Mouse (Mus musculus) hindlimb bud, embryonic 11.5 days (tissue): ENCODE measurements around the gene Fuca1.
A peak's percentile ranks its signal among the peaks of the same experiment; 100 is the strongest.
"Not testable (repeated sequence)": the region's sequence is repeated elsewhere in the genome, so short reads cannot be mapped to it uniquely, and the experiment has no call there.

Experiments used
- DNase-seq: peaks from one replicate; pipeline ENCODE4 v3.0.0-alpha.2; 2012; ENCODE audit warnings: low read depth, low spot score; ENCODE audit errors: extremely low spot score

Fuca1 gene

DNA sequence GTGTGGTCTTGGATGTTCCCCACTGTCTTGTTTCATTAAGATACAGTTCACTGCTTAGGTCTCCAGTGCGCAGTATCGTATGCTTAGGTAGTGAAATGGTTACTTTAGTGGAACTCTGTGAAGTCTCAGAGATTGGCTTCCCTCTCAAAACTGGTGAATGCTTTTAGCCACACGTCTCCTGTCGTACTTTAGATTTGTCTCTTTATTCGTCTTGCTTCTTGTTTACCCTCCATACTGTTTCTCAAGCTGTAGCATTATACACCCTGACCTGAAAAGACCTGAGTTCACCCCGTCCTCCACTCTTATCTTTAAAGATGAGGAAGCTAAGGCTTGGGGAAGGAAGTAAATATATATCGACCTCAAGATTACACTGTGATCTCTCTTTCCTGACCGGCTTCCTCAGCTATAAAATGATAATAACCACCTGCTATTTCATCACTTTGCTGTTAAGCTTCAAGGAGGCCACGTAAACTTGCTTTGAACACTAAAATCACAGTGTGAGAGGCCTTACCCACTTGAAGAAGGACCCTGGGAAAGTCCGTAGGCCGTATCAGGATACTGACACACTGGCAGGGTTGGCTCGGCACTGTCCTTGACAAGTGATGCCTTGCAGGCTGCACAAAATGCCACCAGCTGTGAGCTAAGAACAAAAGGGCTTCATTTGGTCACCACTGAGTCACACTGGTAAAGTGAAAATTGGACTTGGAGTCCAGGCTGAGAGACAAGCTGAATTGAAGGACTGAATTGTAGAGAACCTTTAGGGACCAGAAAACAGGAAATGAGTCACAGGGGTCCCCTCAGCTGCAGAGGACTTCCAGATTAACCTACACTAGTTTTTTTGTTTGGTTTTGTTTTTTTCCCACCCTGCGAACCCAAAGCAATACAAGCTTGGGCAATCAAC, 52.6 kb downstream of the Fuca1 start:
- no peak for DNase-seq

DNA sequence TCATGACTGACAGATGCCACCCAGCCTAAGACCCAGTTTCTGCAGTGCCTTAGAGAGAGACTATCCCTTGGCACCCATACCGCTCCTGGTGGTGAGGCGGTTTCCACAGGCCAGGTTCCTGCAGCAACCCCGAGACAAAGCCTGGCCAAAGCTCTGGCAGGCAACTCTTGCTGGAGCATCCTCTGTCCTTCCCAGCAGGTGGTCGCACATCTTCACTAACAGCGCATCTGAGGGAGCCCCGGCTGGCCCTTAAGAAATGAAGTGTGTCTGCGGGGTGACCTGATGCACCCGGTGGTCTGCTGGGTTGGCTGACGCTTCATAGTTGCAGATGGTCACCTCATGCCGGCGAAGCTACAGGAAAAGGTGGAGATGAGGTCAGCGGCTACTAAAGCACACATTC, 55.6 kb downstream of the Fuca1 start:
- DNase-seq, result no peak

DNA sequence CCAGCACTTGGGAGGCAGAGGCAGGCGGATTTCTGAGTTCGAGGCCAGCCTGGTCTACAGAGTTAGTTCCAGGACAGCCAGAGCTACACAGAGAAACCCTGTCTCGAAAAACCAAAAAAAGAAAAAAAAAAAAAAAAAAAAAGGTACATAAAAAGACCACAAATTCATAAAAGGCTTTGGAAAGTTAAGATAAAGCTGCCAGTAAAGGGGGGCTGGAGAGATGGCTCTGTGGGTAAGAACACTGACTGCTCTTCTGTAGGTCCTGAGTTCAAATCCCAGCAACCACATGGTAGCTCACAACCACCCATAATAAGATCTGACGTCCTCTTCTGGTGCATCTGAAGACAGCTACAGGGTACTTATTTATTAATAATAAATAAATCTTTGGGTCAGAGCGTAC, 59.7 kb downstream of the Fuca1 start:
- not testable (repeated sequence) for DNase-seq

DNA sequence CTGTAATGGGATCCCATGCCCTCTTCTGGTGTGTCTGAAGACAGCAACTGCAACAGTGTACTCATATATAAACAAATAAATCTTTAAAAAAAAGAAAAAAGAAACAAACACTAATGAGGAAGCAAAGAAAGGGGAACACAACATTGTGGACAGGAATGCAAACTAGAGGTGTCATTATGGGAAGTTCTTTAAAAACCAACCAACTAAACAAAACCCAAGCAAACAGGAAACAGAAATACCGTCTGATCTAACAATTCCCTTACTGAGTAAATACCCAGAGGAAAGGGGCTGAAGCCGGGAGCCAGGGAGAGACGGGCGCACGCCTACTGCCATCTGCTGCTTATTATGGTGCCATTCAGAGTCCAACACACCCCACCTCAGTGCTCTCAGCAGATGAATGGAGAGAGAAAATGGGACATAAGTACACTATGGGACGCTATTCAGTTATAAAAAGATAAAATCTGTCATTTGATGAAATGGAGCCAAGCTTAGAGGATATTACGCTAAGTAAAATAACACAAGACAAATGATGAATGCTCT, 61.1 kb downstream of the Fuca1 start:
- no peak for DNase-seq

DNA sequence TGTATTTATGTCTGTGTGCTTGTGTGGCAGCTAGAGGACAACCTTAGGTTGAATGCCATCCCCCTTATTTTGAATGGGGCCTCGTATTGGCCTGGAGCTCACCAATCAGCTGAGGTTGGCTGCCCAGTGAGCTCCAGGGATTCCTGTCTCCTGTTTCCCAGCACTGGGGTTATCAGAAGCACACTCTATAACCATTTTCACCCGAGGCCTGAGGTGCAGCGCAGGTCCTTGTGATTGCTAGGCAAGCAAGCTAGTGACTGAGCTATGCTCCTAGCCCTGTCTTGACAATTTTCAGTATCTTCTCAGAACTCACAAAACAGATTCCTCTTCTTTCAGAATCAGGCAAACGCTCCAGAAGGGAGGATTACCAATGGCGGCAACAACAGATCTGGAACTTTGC, 64.0 kb downstream of the Fuca1 start:
- DNase-seq, result no peak

DNA sequence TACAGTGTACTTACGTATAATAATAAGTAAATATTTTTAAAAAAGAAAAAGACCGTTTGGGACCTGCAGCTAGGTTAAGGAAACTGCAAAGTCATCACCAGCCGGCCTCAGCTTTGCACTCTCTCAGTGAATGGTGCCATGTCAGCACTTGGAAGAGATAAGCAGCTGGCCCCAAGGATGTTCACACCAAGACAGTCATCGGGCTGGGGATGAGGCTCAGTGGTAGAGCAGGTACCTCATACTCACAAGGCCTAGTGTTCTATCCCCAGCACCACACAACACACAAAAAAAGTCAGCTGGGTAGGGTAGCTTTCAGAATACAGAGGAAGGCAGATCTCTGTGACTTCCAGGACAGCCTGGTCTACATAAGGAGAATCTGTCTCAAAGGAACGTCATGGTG, 64.7 kb downstream of the Fuca1 start:
- DNase-seq, result no peak

DNA sequence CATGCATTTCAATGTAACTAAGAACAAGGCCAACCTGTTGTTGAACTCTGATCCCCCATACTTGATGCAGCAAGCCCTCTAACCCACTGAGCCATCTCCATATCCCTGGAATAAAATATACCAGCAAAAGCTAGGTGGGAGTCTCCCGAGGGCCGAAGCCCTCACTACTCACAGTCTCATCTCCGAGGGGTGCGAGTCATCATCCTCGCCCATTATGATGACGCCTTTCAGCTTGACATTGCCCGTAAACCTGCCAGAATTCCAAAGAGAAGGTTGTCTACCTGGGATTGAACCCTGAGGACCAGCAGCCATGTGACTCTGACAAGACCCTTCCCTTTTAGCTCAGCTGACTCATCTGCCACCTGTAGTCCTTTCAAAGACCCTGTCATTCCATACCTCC, 65.2 kb downstream of the Fuca1 start:
- no peak for DNase-seq

DNA sequence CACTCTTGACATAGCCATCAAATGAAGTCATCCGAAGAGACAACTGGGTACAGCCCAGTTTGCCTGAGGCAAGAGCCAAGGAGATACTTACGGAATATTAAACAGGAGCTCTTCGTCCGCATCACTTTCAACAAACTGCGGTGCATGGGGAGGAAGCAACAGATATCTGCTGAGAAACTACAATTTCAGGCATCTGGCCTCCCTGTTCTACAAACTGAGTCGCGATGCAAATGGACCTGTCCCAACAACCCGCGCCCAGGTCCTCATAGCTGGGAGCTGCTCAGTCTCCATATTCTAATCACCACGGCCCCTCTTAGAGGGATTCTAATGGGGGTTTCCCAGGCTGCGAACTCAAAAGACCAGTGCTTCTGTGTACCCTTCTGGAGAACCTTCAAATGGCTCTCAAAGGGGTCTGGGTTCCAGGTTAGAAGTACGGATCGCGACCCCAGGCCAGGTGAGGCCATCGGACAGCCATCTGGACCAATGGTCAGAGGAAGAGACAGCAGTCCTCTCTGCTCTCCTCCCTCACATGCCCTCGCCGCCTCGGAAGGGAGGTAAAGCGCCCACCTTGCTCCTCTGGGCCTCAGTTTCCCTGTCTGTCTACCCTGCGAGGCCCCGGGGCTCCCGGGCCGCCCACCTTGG, 65.9 kb downstream of the Fuca1 start:
- no peak for DNase-seq

DNA sequence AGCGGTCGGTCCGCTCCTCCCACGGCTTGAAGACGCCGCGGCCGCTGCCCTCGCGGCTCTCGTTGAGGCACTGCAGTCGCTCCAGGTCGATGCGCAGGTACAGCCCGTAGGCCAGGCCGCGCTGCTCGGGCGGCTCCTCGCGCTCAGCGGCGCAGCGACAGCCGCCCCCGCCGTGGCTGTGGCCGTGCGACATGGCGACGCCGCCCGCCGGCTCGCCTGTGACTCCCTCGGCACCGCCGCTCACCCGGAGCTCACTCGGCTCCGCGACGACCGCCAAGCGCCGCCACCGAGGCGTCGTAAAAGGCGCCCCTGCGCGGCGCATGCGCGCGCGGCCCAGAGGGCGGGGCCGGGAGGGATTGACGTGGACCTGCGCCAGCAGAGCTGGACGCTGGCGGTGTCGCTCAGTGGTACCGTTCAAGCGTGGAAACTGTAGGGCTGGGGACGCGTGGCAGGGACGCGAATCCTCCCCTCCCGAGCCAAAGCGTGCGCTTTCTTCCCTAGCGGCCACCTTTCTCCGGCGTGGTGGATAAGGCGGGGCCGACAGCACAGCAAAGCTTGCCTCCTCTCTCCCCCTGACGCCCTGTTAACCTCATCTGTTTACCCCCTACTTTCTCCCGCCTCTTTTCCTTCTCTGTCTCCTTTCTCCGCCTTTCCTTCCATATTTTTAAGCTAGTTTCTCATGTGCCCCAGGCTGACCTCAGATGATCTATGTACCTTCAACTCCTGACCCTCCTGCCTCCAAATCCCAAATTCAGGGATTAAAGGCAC, 66.6 kb downstream of the Fuca1 start, which contains the start of gene Pithd1:
Gene Pithd1 (minus strand): TSS at position 322 of the 768 bp plus-strand sequence.
- DNase-seq, result peak; percentile 83

DNA sequence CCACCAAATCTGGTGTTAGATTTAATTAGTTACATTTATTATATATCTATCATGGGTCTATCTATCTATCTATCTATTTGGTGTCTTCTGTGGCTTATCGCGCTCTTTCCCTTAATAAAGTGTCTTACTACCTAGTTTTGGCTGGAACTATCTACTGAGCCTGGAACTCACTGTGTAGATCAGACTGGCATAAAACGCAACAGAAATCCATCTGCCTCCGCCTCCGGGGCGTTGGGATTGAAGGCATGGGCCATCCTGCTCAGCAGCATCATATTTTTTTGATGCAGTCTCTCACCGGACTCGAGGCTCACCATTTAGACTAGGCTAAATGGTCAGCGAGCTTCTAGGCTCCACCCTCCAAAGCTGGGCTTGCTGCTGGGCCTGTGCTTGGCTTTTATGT, 67.2 kb downstream of the Fuca1 start:
- DNase-seq, result no peak
